Mouse (Mus musculus) CH12.LX (cell line): ENCODE results near the gene Pum1. TPM values are rescaled to one million over a fixed set of nuclear protein-coding genes. Genes with fewer than 3 reads are reported as not detected.

ENCODE experiments used
- DNase-seq: peaks from one replicate; pipeline ENCODE4 v3.0.0-alpha.2; 2013; ENCODE audit errors: extremely low read depth
- H3K27ac ChIP-seq: 2 replicates; pipeline ENCODE4 v1.5.1; 2012; ENCODE audit warnings: low read depth, mild to moderate bottlenecking, control low read depth, moderate library complexity; ENCODE audit not compliant: insufficient read depth
- H3K27me3 ChIP-seq: replicated peaks from 2 replicates; pipeline ENCODE3; 2012; ENCODE audit warnings: inconsistent platforms
- H3K36me3 ChIP-seq, 2 experiments: replicated peaks in 1 of 2; 2 replicates each; pipeline versions ENCODE3 to v1.6.1; 2012; ENCODE audit warnings: inconsistent platforms in 1 of 2, low read length in 1 of 2, mild to moderate bottlenecking in 1 of 2, mixed read lengths in 1 of 2, moderate library complexity in 1 of 2; ENCODE audit not compliant: control insufficient read depth in 1 of 2, insufficient read depth in 1 of 2
- H3K4me1 ChIP-seq, 2 experiments: 2 replicates each; pipeline ENCODE4 v1.6.1; 2012; ENCODE audit warnings: inconsistent platforms in 1 of 2, moderate library complexity in 1 of 2; ENCODE audit not compliant: insufficient read depth in 2 of 2, control insufficient read depth in 1 of 2
- H3K4me2 ChIP-seq: 2 replicates; pipeline ENCODE4 v1.6.1; 2012; ENCODE audit warnings: low read depth, mild to moderate bottlenecking, control low read depth; ENCODE audit not compliant: poor library complexity, insufficient read depth, severe bottlenecking
- H3K4me3 ChIP-seq, 3 experiments: fragments of 150-350 bp in 1 of 3; sonication (generic) in 1 of 3; replicated peaks in 1 of 3; 2 replicates each; pipeline versions ENCODE3 to v1.5.1; 2011 to 2012; ENCODE audit warnings: low read depth in 2 of 3, low read length in 2 of 3, mild to moderate bottlenecking in 2 of 3, moderate library complexity in 2 of 3, control low read depth in 1 of 3, improper control_type of control experiment in 1 of 3, inconsistent platforms in 1 of 3, mixed read lengths in 1 of 3; ENCODE audit not compliant: poor library complexity in 1 of 3
- H3K79me2 ChIP-seq: replicated peaks from 2 replicates; pipeline ENCODE4 v1.6.1; 2012; ENCODE audit warnings: mild to moderate bottlenecking, moderate library complexity; ENCODE audit not compliant: control insufficient read depth, poor library complexity, insufficient read depth, severe bottlenecking; ENCODE audit errors: extremely low read depth
- H3K9ac ChIP-seq: 2 replicates; pipeline ENCODE4 v1.6.1; 2012; ENCODE audit warnings: low read depth, mild to moderate bottlenecking, control low read depth, moderate library complexity; ENCODE audit not compliant: insufficient read depth
- H3K9me3 ChIP-seq: replicated peaks from 2 replicates; pipeline ENCODE3; 2012; ENCODE audit warnings: low read length, inconsistent platforms, mixed read lengths
- BHLHE40 ChIP-seq: IDR thresholded peaks from 2 replicates; pipeline ENCODE4 v1.6.1; 2011; ENCODE audit warnings: mild to moderate bottlenecking, low read depth, low read length, improper control_type of control experiment
- CHD2 ChIP-seq: IDR thresholded peaks from 2 replicates; pipeline ENCODE4 v1.6.1; 2011; ENCODE audit warnings: low read length, improper control_type of control experiment
- EP300 ChIP-seq: IDR thresholded peaks from 2 replicates; pipeline ENCODE4 v1.6.1; 2011; ENCODE audit warnings: low read length, improper control_type of control experiment
- ETS1 ChIP-seq: conservative IDR thresholded peaks from 2 replicates; pipeline ENCODE4 v1.6.1; 2012; ENCODE audit warnings: low read depth, mild to moderate bottlenecking, inconsistent platforms, low read length, improper control_type of control experiment, moderate library complexity
- HCFC1 ChIP-seq: IDR thresholded peaks from 2 replicates; pipeline ENCODE4 v1.6.1; 2012; ENCODE audit warnings: low read depth, mild to moderate bottlenecking, inconsistent platforms, low read length, improper control_type of control experiment
- IRF4 ChIP-seq: IDR thresholded peaks from 2 replicates; pipeline ENCODE4 v1.6.1; 2014; ENCODE audit warnings: low read depth, mild to moderate bottlenecking, inconsistent platforms, low read length, improper control_type of control experiment
- MAX ChIP-seq: IDR thresholded peaks from 2 replicates; pipeline ENCODE4 v1.6.1; 2011; ENCODE audit warnings: low read length, improper control_type of control experiment
- MAZ ChIP-seq: IDR thresholded peaks from 2 replicates; pipeline ENCODE4 v1.6.1; 2012; ENCODE audit warnings: low read depth, mild to moderate bottlenecking, inconsistent platforms, low read length, improper control_type of control experiment, moderate library complexity
- MXI1 ChIP-seq: IDR thresholded peaks from 2 replicates; pipeline ENCODE4 v1.6.1; 2011; ENCODE audit warnings: mild to moderate bottlenecking, low read depth, low read length, improper control_type of control experiment
- MYC ChIP-seq: IDR thresholded peaks from 2 replicates; pipeline ENCODE4 v1.6.1; 2011; ENCODE audit warnings: low read depth, mild to moderate bottlenecking, improper control_type of control experiment, low read length
- NELFE ChIP-seq: IDR thresholded peaks from 2 replicates; pipeline ENCODE4 v1.6.1; 2011; ENCODE audit warnings: low read depth, low read length, improper control_type of control experiment
- NRF1 ChIP-seq: IDR thresholded peaks from 2 replicates; pipeline ENCODE4 v1.6.1; 2014; ENCODE audit warnings: low read depth, mild to moderate bottlenecking, inconsistent platforms, low read length, improper control_type of control experiment, moderate library complexity
- POLR2A ChIP-seq: IDR thresholded peaks from 2 replicates; pipeline ENCODE4 v1.6.1; 2011; ENCODE audit warnings: low read depth, mild to moderate bottlenecking, improper control_type of control experiment, low read length
- POLR2AphosphoS2 ChIP-seq: IDR thresholded peaks from 2 replicates; pipeline ENCODE4 v1.6.1; 2011; ENCODE audit warnings: low read depth, low read length, improper control_type of control experiment
- TCF12 ChIP-seq: IDR thresholded peaks from 2 replicates; pipeline ENCODE4 v1.6.1; 2014; ENCODE audit warnings: low read depth, mild to moderate bottlenecking, inconsistent platforms, low read length, improper control_type of control experiment
- USF2 ChIP-seq: conservative IDR thresholded peaks from 2 replicates; pipeline ENCODE4 v1.6.1; 2011; ENCODE audit warnings: low read depth, low read length, improper control_type of control experiment
- ZC3H11A ChIP-seq: IDR thresholded peaks from 2 replicates; pipeline ENCODE4 v1.6.1; 2012; ENCODE audit warnings: low read depth, mild to moderate bottlenecking, inconsistent platforms, low read length, improper control_type of control experiment
- ZMIZ1 ChIP-seq: IDR thresholded peaks from 2 replicates; pipeline ENCODE4 v1.6.1; 2012; ENCODE audit warnings: low read depth, mild to moderate bottlenecking, inconsistent platforms, low read length, improper control_type of control experiment
- ZNF384 ChIP-seq: IDR thresholded peaks from 2 replicates; pipeline ENCODE4 v1.6.1; 2012; ENCODE audit warnings: low read depth, low read length, improper control_type of control experiment, inconsistent platforms
- dilution Hi-C: fragments of 300-500 bp; cut with MboI; formaldehyde crosslinking; loops from 2 replicates; pipeline ENCODE4 v1.14.3; 2020; ENCODE audit warnings: low sequenced_read_pairs; ENCODE audit not compliant: extremely low pct_unique_long_range_greater_than_20kb, extremely low pct_ligation_motif_present
- in situ Hi-C: fragments of 300-500 bp; cut with MboI; formaldehyde crosslinking; loops from 3 replicates; pipeline ENCODE4 v1.14.3; 2019; ENCODE audit warnings: low sequenced_read_pairs, low pct_ligation_motif_present, low pct_unique_long_range_greater_than_20kb, mixed read lengths
- polyA plus RNA-seq: library from polyadenylated mRNA; unstranded; fragments of >175 nt; gene quantifications from 2 replicates; pipeline ENCODE4 v1.2.1, GENCODE M21; 2012; ENCODE audit warnings: low read depth; ENCODE audit not compliant: insufficient read length
- total RNA-seq, 2 experiments: library from RNA; depleted of rRNA; stranded (reverse); fragments of 300-350 nt in 1 of 2; fragments of >200 nt in 1 of 2; gene quantifications; 2 replicates each; pipeline ENCODE4 v1.2.3; 2012 to 2014

Gene Pum1
- total and polyA plus RNA-seq, 3 experiments = 17.1 to 41.0 (median 38.0) TPM

DNA sequence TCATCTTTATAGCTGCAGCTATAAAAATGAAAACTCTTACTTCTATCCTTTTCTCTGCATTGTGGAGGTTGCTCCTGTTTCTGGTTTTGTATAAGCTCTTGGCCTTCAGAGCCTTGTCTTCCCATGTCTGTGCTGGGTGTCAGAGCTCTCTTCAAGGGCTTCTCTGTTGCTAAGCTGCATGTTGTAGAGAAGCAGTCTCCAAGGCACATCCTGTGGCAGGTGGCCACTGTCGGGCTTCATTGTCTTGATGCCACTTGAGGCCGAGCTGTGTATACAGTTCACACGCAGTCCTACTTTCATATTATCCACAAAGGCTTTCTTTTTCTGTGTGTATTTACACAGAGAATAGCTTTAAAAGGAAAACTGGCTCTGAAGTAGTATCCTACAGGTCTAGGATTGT is 63.0 kb downstream of the Pum1 start:
- no peak for DNase-seq
- no peaks in the 10 kb centered on the region for H3K9me3 ChIP-seq
- H3K79me2 ChIP-seq = peaks cover 86% of the 10 kb centered on the region
- H3K27me3 ChIP-seq = no peaks in the 10 kb centered on the region
- no peak overlapping the region for H3K4me2 ChIP-seq
- H3K27ac ChIP-seq = no peak overlapping the region
- H3K9ac ChIP-seq = no peak overlapping the region
- no peak overlapping the region for H3K4me3 ChIP-seq
- dilution Hi-C loops = no loop called here
- H3K4me1 ChIP-seq = peaks cover 17 to 31% of the 10 kb centered on the region in 2 experiments; a peak in 3 of 4 replicates
- in situ Hi-C loops = no loop called here
- TF ChIP-seq BHLHE40 (no peak), MAX (no peak), NELFE (no peak), HCFC1 (no peak), MXI1 (no peak), MYC (no peak)
- TF ChIP-seq, all 38 proteins: peak for 0
- peaks cover 51 to 94% of the 10 kb centered on the region in 2 experiments for H3K36me3 ChIP-seq

DNA sequence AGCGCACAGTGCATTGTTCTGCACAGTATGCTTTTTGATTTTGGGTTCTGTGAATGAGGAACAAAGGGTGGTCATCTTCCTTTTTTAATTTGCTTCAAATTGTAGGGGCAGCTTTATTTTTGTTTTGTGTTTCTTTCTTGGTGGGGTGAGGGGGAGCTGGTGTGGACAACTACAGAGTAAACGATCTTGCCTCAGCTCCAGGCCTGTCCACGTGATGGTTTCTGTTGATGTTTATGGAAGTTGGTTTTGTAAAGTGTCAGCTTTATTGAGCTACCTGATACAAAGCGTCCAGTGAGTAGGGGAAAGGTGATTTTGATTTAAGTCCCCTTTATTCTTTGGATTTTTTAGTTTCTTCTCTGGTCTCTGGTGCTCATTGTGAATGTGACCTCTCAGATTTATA is 72.8 kb downstream of the Pum1 start:
- Histone ChIP-seq H3K79me2 (peaks cover 73% of the 10 kb centered on the region), H3K4me3 (no peak overlapping the region), H3K36me3 (peaks cover 37 to 82% of the 10 kb centered on the region in 2 experiments), H3K4me1 (no peaks in the 10 kb centered on the region), H3K9me3 (no peaks in the 10 kb centered on the region), H3K27me3 (no peaks in the 10 kb centered on the region), H3K27ac (no peak overlapping the region), H3K9ac (no peak overlapping the region), H3K4me2 (no peak overlapping the region)
- DNase-seq = no peak
- TF ChIP-seq ETS1 (no peak), TCF12 (no peak), USF2 (no peak), MAZ (no peak), MYC (no peak), EP300 (no peak), ZMIZ1 (no peak), ZNF384 (no peak), POLR2AphosphoS2 (no peak), CHD2 (no peak), NELFE (no peak), MAX (no peak), POLR2A (no peak), NRF1 (no peak), BHLHE40 (no peak), IRF4 (no peak), ZC3H11A (no peak)
- dilution Hi-C loops (no loop called here), in situ Hi-C loops (no loop called here)
